Mouse (Mus musculus) CD4-positive helper T cell, adult 2 months (primary cell): ENCODE data around the gene Tead3.
"Not testable (repeated sequence)": the region's sequence is repeated elsewhere in the genome, so short reads cannot be mapped to it uniquely, and the experiment has no call there.

Experiments used
- DNase-seq: peaks from one replicate; pipeline ENCODE4 v3.0.0-alpha.2; 2012; ENCODE audit warnings: low read depth, missing footprints, low spot score

Gene Tead3

GRCm38 (mm10) chr17:28331241-28332112, 19.1 kb downstream of the Tead3 start:
- DNase-seq = no peak

GRCm38 (mm10) chr17:28330590-28330989, 20.0 kb downstream of the Tead3 start:
- not testable (repeated sequence) for DNase-seq

- DNase-seq = no peak
These were observed 20.4 kb downstream of the Tead3 start for GRCm38 (mm10) chr17:28330232-28330546.

GRCm38 (mm10) chr17:28329503-28330231, 20.9 kb downstream of the Tead3 start:
- DNase-seq = peak; percentile 36

GRCm38 (mm10) chr17:28328946-28329345, 21.7 kb downstream of the Tead3 start:
- no peak for DNase-seq

- DNase-seq = peak; percentile 97
These were observed 22.2 kb downstream of the Tead3 start, which contains the start of gene Rpl10a for GRCm38 (mm10) chr17:28328366-28328928. Gene Rpl10a, plus strand, starts transcription at chr17:28328471.

GRCm38 (mm10) chr17:28327673-28328325, 22.8 kb downstream of the Tead3 start:
- no peak for DNase-seq

- no peak for DNase-seq
These were observed 23.7 kb downstream of the Tead3 start for GRCm38 (mm10) chr17:28326951-28327350.

GRCm38 (mm10) chr17:28325751-28326150, 24.9 kb downstream of the Tead3 start:
- DNase-seq = no peak

- DNase-seq = not testable (repeated sequence)
These were observed 26.2 kb downstream of the Tead3 start for GRCm38 (mm10) chr17:28324416-28324815.

GRCm38 (mm10) chr17:28323786-28324185, 26.8 kb downstream of the Tead3 start:
- no peak for DNase-seq

GRCm38 (mm10) chr17:28321700-28322099, 28.9 kb downstream of the Tead3 start:
- no peak for DNase-seq

- DNase-seq = no peak
These were observed 32.9 kb downstream of the Tead3 start for GRCm38 (mm10) chr17:28317725-28318124.

GRCm38 (mm10) chr17:28317091-28317490, 33.5 kb downstream of the Tead3 start:
- DNase-seq = no peak

- DNase-seq = no peak
These were observed 34.1 kb downstream of the Tead3 start for GRCm38 (mm10) chr17:28316476-28316875.

- DNase-seq = no peak
These were observed 34.9 kb downstream of the Tead3 start for GRCm38 (mm10) chr17:28315611-28316160.

GRCm38 (mm10) chr17:28313880-28314225, 36.8 kb downstream of the Tead3 start:
- no peak for DNase-seq

- peak; percentile 99 for DNase-seq
These were observed 37.3 kb downstream of the Tead3 start, which contains the start of gene Fance for GRCm38 (mm10) chr17:28313212-28313879. Gene Fance, plus strand, starts transcription at chr17:28313519.

- DNase-seq = peak; percentile 67
These were observed 38.1 kb downstream of the Tead3 start for GRCm38 (mm10) chr17:28312232-28313211.
